Mouse (Mus musculus): ENCODE measurements at regions not wholly inside any gene's neighbourhood (a gene's known extent, or its start where the extent isn't known, plus 50 kb on each side); places are given as distances from the start of the nearest gene placed in this dataset.

DNA sequence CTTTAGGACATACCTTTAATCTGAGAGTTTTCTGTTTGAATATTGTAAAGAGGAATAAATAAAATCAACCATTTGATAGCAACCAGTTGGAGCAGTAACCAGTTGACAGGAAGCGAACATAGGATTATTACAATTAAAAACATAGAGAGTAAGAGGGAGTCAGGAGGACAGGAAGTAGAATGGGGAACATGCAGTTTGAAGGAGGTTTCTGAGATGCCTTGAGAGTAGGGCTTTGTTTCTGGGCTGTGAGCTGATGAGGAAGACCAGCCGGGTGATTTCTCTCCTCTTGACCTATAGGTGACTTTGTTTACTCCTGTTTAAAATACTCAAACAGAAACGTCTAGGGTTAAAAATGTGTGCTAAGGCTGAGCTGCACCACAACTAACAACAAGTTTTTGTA lies 160.6 kb upstream of the Ctso start:
- Histone ChIP-seq H3K27me3 (ENCODE audit: insufficient read depth, low read length) (no peaks in the 10 kb centered on the region), H3K9ac (replicated peaks; ENCODE audit: low read length) (no peak overlapping the region), H3K4me2 (ENCODE audit: low read depth, low read length) (no peak overlapping the region), H3K4me1 (ENCODE audit: insufficient read depth, low read length) (no peaks in the 10 kb centered on the region), H3K27ac (no peak overlapping the region), H3K36me3 (ENCODE audit: insufficient read depth, low read length) (no peaks in the 10 kb centered on the region), H3K4me3 (ENCODE audit: low read length) (no peak overlapping the region), H3K9me3 (ENCODE audit: low read length) (no peaks in the 10 kb centered on the region)
- DNase-seq (ENCODE audit: low spot score) (no peak), ATAC-seq (no peak)
- no peak for TF ChIP-seq CTCF (IDR thresholded peaks at IDR 0.05; ENCODE audit: low read depth)
- 81% methylated on average over 3 of the region's 3 CpGs for WGBS

DNA sequence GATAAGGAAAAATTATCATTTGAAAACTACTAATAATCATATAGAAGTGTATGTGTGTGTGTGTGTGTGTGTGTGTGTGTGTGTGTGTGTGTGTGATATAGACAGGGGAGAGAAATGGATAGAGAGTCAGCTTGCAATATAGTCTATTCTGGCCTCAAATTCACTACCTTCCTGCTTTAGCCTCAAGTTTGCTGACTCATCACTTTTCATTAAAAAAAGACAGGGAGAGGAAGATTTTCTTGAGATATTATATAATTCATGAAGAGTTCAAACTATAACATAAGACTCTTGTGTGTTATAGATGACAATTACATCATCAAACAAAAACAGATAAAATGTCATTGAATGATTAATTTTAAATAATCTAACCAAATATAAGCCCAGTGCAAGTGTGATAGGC lies 159.4 kb upstream of the Ctso start:
- H3K4me1 ChIP-seq (ENCODE audit: insufficient read depth, low read length), result no peaks in the 10 kb centered on the region
- no peak overlapping the region for H3K4me2 ChIP-seq (ENCODE audit: low read depth, low read length)
- H3K27me3 ChIP-seq (ENCODE audit: insufficient read depth, low read length), result no peaks in the 10 kb centered on the region
- H3K36me3 ChIP-seq (ENCODE audit: insufficient read depth, low read length), result no peaks in the 10 kb centered on the region
- no peaks in the 10 kb centered on the region for H3K9me3 ChIP-seq (ENCODE audit: low read length)
- no peak overlapping the region for H3K27ac ChIP-seq
- no peak for DNase-seq (ENCODE audit: low spot score)
- H3K9ac ChIP-seq (replicated peaks; ENCODE audit: low read length), result no peak overlapping the region
- TF ChIP-seq CTCF (IDR thresholded peaks at IDR 0.05; ENCODE audit: low read depth), result no peak
- H3K4me3 ChIP-seq (ENCODE audit: low read length), result no peak overlapping the region
- ATAC-seq, result no peak

DNA sequence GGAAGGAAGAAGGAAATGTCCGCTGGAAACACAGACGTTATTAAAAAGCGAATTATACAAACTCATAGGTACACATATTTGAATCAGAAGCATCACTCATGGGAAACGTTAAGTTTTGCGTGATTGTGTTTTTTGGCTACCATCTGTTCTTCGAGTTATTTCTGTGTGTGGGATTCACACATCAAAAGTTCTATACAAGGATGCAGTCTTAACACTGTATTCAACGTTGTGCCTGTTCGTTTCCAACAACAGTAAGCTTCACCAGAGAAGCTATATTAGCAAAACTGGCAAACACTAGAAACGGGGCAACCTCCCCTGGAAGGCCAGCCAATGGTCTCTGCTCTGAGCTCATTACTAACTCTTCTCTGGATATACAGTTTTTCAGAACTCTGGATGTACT lies 150.3 kb upstream of the Ctso start:
- no peak for TF ChIP-seq CTCF (IDR thresholded peaks at IDR 0.05; ENCODE audit: low read depth)
- no peak overlapping the region for H3K4me2 ChIP-seq (ENCODE audit: low read depth, low read length)
- no peak for DNase-seq (ENCODE audit: low spot score)
- H3K9me3 ChIP-seq (ENCODE audit: low read length), result no peaks in the 10 kb centered on the region
- H3K4me1 ChIP-seq (ENCODE audit: insufficient read depth, low read length), result no peaks in the 10 kb centered on the region
- WGBS, result 94% methylated on average over 9 of the region's 9 CpGs
- H3K36me3 ChIP-seq (ENCODE audit: insufficient read depth, low read length), result no peaks in the 10 kb centered on the region
- no peaks in the 10 kb centered on the region for H3K27me3 ChIP-seq (ENCODE audit: insufficient read depth, low read length)
- no peak overlapping the region for H3K27ac ChIP-seq
- no peak overlapping the region for H3K4me3 ChIP-seq (ENCODE audit: low read length)
- H3K9ac ChIP-seq (replicated peaks; ENCODE audit: low read length), result no peak overlapping the region
- no peak for ATAC-seq

DNA sequence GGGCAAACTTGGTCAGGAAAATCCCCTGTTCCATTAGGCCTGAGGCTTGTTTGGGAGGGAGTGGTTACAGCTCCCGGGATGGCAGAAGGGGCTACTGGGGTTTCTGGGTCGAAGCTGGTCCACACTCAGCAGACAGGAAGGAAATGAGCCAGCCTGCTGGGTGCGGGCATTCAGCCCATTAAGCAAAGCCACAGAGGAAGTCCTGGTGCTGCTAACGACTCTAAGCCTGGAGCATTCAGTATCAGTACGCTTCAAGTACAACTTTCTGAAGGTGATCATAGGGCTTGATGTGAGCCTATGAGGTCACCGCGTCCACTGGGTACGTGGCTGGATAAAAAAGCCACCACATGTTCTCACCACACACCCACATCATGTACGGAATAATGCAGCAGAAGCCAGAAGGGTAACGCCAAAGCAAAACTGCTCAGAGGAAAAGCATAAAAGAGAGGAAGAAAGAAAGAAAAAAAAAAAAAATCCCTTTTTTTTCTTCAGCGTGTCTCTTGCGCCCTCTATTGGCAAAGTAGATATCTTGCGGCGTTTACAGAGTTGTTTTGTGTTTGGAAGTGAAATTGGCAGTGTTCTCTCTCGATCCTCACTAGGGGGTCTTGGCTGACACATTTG lies 149.4 kb upstream of the Ctso start:
- Histone ChIP-seq H3K36me3 (ENCODE audit: insufficient read depth, low read length) (no peaks in the 10 kb centered on the region), H3K4me3 (ENCODE audit: low read length) (no peak overlapping the region), H3K4me1 (ENCODE audit: insufficient read depth, low read length) (no peaks in the 10 kb centered on the region), H3K27ac (peak overlapping the region; percentile 45; the same call in 1 of the 2 replicates), H3K9me3 (ENCODE audit: low read length) (no peaks in the 10 kb centered on the region), H3K9ac (replicated peaks; ENCODE audit: low read length) (peak overlapping the region; percentile 17; the same call in 1 of the 2 replicates), H3K4me2 (ENCODE audit: low read depth, low read length) (peak overlapping the region; percentile 50), H3K27me3 (ENCODE audit: insufficient read depth, low read length) (no peaks in the 10 kb centered on the region)
- ATAC-seq (peak; percentile 88), DNase-seq (ENCODE audit: low spot score) (peak; percentile 86)
- 22% methylated on average over 15 of the region's 15 CpGs for WGBS
- peak; percentile 85 for TF ChIP-seq CTCF (IDR thresholded peaks at IDR 0.05; ENCODE audit: low read depth)

DNA sequence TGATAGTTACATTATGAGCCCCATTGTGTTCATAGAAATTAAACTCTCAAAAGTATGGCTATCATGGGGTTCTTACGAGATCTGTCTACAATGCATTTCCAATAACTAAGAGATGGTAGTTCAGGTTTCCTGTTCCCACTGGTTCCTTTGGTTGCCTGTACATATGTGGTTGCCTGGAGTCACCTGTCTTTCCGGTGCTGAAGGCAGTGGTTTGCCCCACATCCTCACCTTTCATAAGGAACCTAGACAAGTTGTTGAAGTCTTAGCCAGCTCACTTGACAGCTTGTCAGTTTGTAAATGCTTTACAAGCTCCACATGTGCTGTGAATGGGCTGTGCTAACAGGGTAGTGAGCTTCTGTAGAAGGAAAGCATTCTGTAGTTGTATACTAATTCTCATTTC lies 143.5 kb upstream of the Ctso start:
- ATAC-seq (no peak), DNase-seq (ENCODE audit: low spot score) (no peak)
- no peak for TF ChIP-seq CTCF (IDR thresholded peaks at IDR 0.05; ENCODE audit: low read depth)
- H3K9ac ChIP-seq (replicated peaks; ENCODE audit: low read length), result no peak overlapping the region
- H3K4me3 ChIP-seq (ENCODE audit: low read length), result no peak overlapping the region
- no peak overlapping the region for H3K4me2 ChIP-seq (ENCODE audit: low read depth, low read length)
- no peaks in the 10 kb centered on the region for H3K4me1 ChIP-seq (ENCODE audit: insufficient read depth, low read length)
- H3K9me3 ChIP-seq (ENCODE audit: low read length), result no peaks in the 10 kb centered on the region
- no peaks in the 10 kb centered on the region for H3K27me3 ChIP-seq (ENCODE audit: insufficient read depth, low read length)
- no peak overlapping the region for H3K27ac ChIP-seq
- 85% methylated on average over 2 of the region's 2 CpGs for WGBS
- no peaks in the 10 kb centered on the region for H3K36me3 ChIP-seq (ENCODE audit: insufficient read depth, low read length)

DNA sequence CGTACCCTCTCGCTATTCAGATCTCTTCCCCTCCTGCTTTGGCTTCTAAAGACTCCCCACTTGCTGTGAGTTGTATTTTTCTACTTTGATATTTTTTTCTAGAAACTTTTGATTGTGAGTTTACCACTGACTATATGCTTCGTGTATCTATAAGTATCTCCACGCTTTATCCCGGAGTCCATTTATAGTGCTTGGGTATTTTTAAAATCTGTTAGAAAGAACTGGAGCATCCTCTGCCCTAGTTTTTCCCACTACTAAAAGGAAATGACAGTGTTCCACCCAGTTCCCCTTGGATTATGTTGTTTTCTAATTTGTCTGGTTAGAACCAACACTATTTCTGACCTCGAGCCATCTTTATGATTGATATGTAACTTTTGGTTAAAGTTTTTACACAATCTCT lies 142.7 kb upstream of the Ctso start:
- H3K4me2 ChIP-seq (ENCODE audit: low read depth, low read length), result no peak overlapping the region
- ATAC-seq (no peak), DNase-seq (ENCODE audit: low spot score) (no peak)
- no peaks in the 10 kb centered on the region for H3K27me3 ChIP-seq (ENCODE audit: insufficient read depth, low read length)
- H3K4me3 ChIP-seq (ENCODE audit: low read length), result no peak overlapping the region
- H3K9me3 ChIP-seq (ENCODE audit: low read length), result no peaks in the 10 kb centered on the region
- H3K36me3 ChIP-seq (ENCODE audit: insufficient read depth, low read length), result no peaks in the 10 kb centered on the region
- H3K4me1 ChIP-seq (ENCODE audit: insufficient read depth, low read length), result no peaks in the 10 kb centered on the region
- H3K9ac ChIP-seq (replicated peaks; ENCODE audit: low read length), result no peak overlapping the region
- H3K27ac ChIP-seq, result no peak overlapping the region
- TF ChIP-seq CTCF (IDR thresholded peaks at IDR 0.05; ENCODE audit: low read depth), result no peak
- WGBS, result 87% methylated on average over 6 of the region's 6 CpGs

DNA sequence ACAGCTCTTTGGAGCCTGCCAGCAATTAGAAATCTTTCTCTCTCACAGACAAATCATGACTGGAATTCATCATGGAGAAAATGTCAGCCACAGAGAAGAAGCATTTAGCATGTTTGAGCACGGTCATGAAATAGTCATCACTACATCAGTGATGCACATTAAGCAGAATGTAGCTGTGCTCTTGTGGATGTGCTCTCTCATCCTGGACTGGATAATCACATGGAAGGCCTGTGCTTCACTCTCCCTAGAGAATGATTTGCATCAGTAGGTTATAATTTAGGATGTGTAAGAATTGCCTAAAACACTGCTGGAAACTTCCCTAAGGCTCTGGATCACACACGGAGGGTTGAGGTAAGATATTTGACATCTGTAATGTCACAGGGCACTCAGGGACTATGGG lies 130.3 kb upstream of the Ctso start:
- Histone ChIP-seq H3K36me3 (ENCODE audit: insufficient read depth, low read length) (no peaks in the 10 kb centered on the region), H3K27me3 (ENCODE audit: insufficient read depth, low read length) (no peaks in the 10 kb centered on the region), H3K9me3 (ENCODE audit: low read length) (no peaks in the 10 kb centered on the region), H3K27ac (0 out of 2 replicates have a peak overlapping the region, but pooled peaks have one; percentile 8), H3K4me1 (ENCODE audit: insufficient read depth, low read length) (no peaks in the 10 kb centered on the region), H3K9ac (replicated peaks; ENCODE audit: low read length) (no peak overlapping the region), H3K4me2 (ENCODE audit: low read depth, low read length) (no peak overlapping the region), H3K4me3 (ENCODE audit: low read length) (no peak overlapping the region)
- DNase-seq (ENCODE audit: low spot score) (no peak), ATAC-seq (0 out of 2 replicates have a peak, but pooled peaks have one; percentile 45)
- no peak for TF ChIP-seq CTCF (IDR thresholded peaks at IDR 0.05; ENCODE audit: low read depth)
- 67% methylated on average over 2 of the region's 2 CpGs for WGBS
